Mouse (Mus musculus) midbrain, embryonic 16.5 days (tissue): ENCODE measurements around the gene Nxn. TPM values are rescaled to one million over a fixed set of nuclear protein-coding genes. Genes with fewer than 3 reads are reported as not detected.
"Not testable (repeated sequence)": the region's sequence is repeated elsewhere in the genome, so short reads cannot be mapped to it uniquely, and the experiment has no call there.

ENCODE experiments used
- ATAC-seq: fragments of 200-750 bp; cut with Nextera tagmentation; 2 replicates; pipeline ENCODE4 v1.8.0; 2017; ENCODE audit warnings: moderate TSS enrichment
- H3K27ac ChIP-seq: fragments of 300-500 bp; sonication (generic); 2 replicates; pipeline ENCODE4 v1.5.1; 2014; ENCODE audit warnings: mild to moderate bottlenecking, low read length, mixed read lengths
- H3K27me3 ChIP-seq: fragments of 300-500 bp; sonication (generic); 2 replicates; pipeline ENCODE4 v1.6.1; 2014; ENCODE audit warnings: low read depth, low read length, mixed read lengths; ENCODE audit not compliant: control insufficient read depth, insufficient read depth
- H3K36me3 ChIP-seq: fragments of 300-500 bp; sonication (generic); 2 replicates; pipeline ENCODE4 v1.6.1; 2014; ENCODE audit warnings: mild to moderate bottlenecking, low read length, moderate library complexity, mixed read lengths; ENCODE audit not compliant: control insufficient read depth, insufficient read depth
- H3K4me1 ChIP-seq: fragments of 300-500 bp; sonication (generic); 2 replicates; pipeline ENCODE4 v1.6.1; 2014; ENCODE audit warnings: mild to moderate bottlenecking, low read length, mixed read lengths; ENCODE audit not compliant: control insufficient read depth, insufficient read depth
- H3K4me2 ChIP-seq: fragments of 300-500 bp; sonication (generic); 2 replicates; pipeline ENCODE4 v1.6.1; 2014; ENCODE audit warnings: mild to moderate bottlenecking, low read length, mixed read lengths
- H3K4me3 ChIP-seq: fragments of 300-500 bp; sonication (generic); 2 replicates; pipeline ENCODE4 v1.5.1; 2014; ENCODE audit warnings: low read depth, mild to moderate bottlenecking, low read length, moderate library complexity, mixed read lengths
- H3K9ac ChIP-seq: fragments of 300-500 bp; sonication (generic); 2 replicates; pipeline ENCODE4 v1.6.1; 2014; ENCODE audit warnings: low read depth, low read length, mixed read lengths
- H3K9me3 ChIP-seq: fragments of 300-500 bp; sonication (generic); replicated peaks from 2 replicates; pipeline ENCODE4 v1.6.1; 2014; ENCODE audit warnings: mild to moderate bottlenecking, low read length, mixed read lengths; ENCODE audit not compliant: control insufficient read depth, poor library complexity, severe bottlenecking
- WGBS: fragments of 180-500 bp; shearing (Covaris S2); extraction: QIAGEN DNeasy Blood & Tissue Kit; methylation state at CpG from one replicate; pipeline ENCODE4 v1.1.7; 2014; 5-methylcytosine and 5-hydroxymethylcytosine counted together
- polyA plus RNA-seq: library from polyadenylated mRNA; unstranded; fragments of >200 nt; fragmentation: Nextera tagmentation; extraction: Ambion mirVana; gene quantifications from 2 replicates; pipeline ENCODE4 v1.2.1, GENCODE M21; 2015

The Nxn gene
- polyA plus RNA-seq, 1 experiment from 2014 or later = 16.3 TPM

- not testable (repeated sequence) for H3K27me3 ChIP-seq, H3K4me1 ChIP-seq, ATAC-seq, H3K9ac ChIP-seq, H3K4me2 ChIP-seq, H3K4me3 ChIP-seq, H3K27ac ChIP-seq, H3K9me3 ChIP-seq
- peaks cover 24% of the 10 kb centered on the region; the same call in 1 of the 2 replicates for H3K36me3 ChIP-seq
- 96% methylated on average over 3 of the region's 6 CpGs for WGBS
Measured at GRCm38 (mm10) chr11:76211595-76211994, 187.3 kb downstream of the Nxn start.

GRCm38 (mm10) chr11:76210228-76210985 is 188.5 kb downstream of the Nxn start:
- WGBS = 88% methylated on average over 13 of the region's 13 CpGs
- no peaks in the 10 kb centered on the region for H3K27me3 ChIP-seq
- H3K4me2 ChIP-seq = no peak overlapping the region
- no peaks in the 10 kb centered on the region for H3K9me3 ChIP-seq
- no peak overlapping the region for H3K4me3 ChIP-seq
- no peaks in the 10 kb centered on the region for H3K4me1 ChIP-seq
- no peak for ATAC-seq
- no peak overlapping the region for H3K27ac ChIP-seq
- H3K9ac ChIP-seq = no peak overlapping the region
- peaks cover 29% of the 10 kb centered on the region for H3K36me3 ChIP-seq

Other genes starting within 250 kb of the Nxn start
- gene Vps53, start 219.5 kb downstream of the Nxn start, polyA plus RNA-seq = 70.9 and 72.3 TPM in 2 replicates
- 26.9 and 27.5 TPM in 2 replicates for gene Fam57a, start 219.5 kb downstream of the Nxn start, polyA plus RNA-seq
- gene Dbil5, start 181.5 kb downstream of the Nxn start, polyA plus RNA-seq = 0.40 and 1.0 TPM in 2 replicates
- gene Gemin4, start 181.5 kb downstream of the Nxn start, polyA plus RNA-seq = 13.8 and 15.4 TPM in 2 replicates
- gene Mrm3, start 155.4 kb downstream of the Nxn start, polyA plus RNA-seq = 25.4 and 26.5 TPM in 2 replicates
- 121 and 123 TPM in 2 replicates for gene Glod4, start 155.4 kb downstream of the Nxn start, polyA plus RNA-seq
- 95.9 and 105 TPM in 2 replicates for gene Timm22, start 7.8 kb upstream of the Nxn start, polyA plus RNA-seq
- gene Abr, start 223.2 kb upstream of the Nxn start, polyA plus RNA-seq = 110 and 116 TPM in 2 replicates